Mouse (Mus musculus) 416B (cell line): ENCODE data around the gene 1700031F05Rik.
"Not testable (repeated sequence)": the region's sequence is repeated elsewhere in the genome, so short reads cannot be mapped to it uniquely, and the experiment has no call there.

Experiments
- DNase-seq: peaks from one replicate; pipeline ENCODE4 v3.0.0; 2011; ENCODE audit warnings: low read depth

1700031F05Rik gene

DNA sequence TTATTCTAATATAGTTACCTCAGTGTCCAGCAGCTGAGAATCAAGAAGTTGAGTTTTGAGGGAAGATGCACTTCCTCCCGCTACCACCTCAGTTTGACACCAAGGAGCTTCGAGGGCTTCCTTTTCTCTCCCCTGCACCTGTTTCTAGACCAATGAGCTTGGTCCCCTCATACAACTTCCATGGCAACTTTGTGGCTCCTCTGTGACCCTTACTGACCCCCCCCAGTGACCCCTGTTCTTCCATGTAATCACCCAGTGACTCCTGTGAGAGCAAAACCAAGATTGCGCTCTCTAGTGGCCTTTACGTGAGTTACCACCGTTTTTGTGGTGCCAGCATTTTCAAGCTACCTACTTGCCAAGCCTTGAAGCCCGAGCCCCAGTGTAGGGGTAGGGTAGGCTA, at the start of gene 1700031F05Rik:
TSS of gene 1700031F05Rik (minus strand) at position 101 of the 400 bp plus-strand sequence.
- DNase-seq = no peak

DNA sequence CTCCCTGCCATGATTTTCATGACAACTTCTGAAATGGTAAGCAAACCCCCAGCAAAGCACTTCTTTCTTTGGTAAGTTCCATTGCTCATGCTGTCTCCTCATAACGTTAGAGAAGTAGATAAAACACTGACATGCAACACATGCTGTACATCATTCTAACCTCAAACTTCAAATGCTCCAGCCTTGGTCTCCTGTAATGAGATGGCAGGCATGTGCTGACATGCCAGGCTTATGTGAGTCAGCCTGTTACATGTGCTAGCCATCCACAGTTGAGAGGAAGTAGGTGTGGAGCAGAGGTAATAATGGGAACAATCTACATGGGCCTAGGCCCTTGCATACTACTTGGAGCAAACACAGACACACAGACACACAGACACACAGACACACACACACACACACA, 47.1 kb upstream of the 1700031F05Rik start:
- DNase-seq = not testable (repeated sequence)

GRCm38 (mm10) chrX:102908587-102908986, 40.8 kb upstream of the 1700031F05Rik start, which contains the start of the genes Dmrtc1a and 1700011M02Rik:
Gene Dmrtc1a (minus strand): TSS chrX:102908687.
Gene 1700011M02Rik (plus strand): TSS chrX:102908905.
- DNase-seq = not testable (repeated sequence)

DNA sequence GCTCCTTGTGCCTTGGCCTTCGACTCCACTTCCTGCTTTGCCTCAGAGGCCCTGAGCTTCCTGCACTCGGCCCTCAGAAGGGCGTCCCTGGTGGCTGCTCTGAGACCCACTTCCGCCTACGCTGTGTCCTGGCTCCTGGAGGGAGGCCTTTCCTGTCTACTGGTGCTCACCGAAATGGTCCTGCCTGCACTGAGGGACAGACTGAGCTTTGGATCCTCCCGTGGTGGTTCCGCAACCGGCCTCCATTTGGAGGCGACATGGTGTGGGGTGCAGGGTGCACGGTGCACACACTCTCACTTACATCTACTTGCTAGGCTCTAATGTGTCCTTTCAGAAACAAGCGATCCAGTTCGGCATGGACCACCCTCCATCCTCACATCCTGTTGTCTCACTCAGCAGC, 13.3 kb downstream of the 1700031F05Rik start, which contains the start of gene Dmrtc1c2:
TSS of gene Dmrtc1c2 (minus strand) at position 101 of the 400 bp plus-strand sequence.
- not testable (repeated sequence) for DNase-seq

GRCm38 (mm10) chrX:102812311-102812710, 55.5 kb downstream of the 1700031F05Rik start:
- no peak for DNase-seq
